19 mouse cellular contexts compared by ENCODE assay signal in the genomic region with DNA sequence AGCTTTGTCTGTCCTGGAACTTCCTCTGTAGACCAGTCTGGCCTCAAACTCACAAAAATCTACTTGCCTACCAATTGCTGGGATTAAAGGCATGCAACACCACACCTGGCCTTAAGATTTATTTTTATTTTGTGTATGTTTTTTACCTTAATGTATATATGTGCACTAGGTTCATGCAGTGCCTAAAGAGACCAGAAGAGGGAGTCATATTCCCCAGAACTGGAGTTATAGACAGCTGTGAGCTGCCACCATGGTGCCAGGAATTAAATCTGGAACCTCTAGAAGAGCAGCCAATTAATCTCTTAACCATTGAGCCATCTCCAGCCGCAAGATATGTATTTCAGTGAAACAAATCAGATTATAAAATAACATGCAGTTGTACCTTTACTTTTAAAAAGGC. TPM values are rescaled to one million over a fixed set of nuclear protein-coding genes. Genes with fewer than 3 reads are reported as not detected.
DNase-seq lines count a peak whose midpoint lies in the region; ATAC-seq and TF ChIP-seq lines count a peak whose summit lies in the region.
"Had no signal": no experiment of that assay in that cellular context is flagged by ENCODE, and none has a peak within 500 bp of the region (broad histone marks: within the 10 kb centered on the region; RNA-seq: fewer than 3 reads in every experiment).

No protein-coding gene starts in this region.

- TF ChIP-seq RAD21 in MEL (IDR thresholded peaks at IDR 0.05; ENCODE audit: low read depth, low read length) = peak; percentile 46

- H3K27ac ChIP-seq in intestine, postnatal 0 days (ENCODE audit: low read depth, low read length) = no peak overlapping the region
- H3K27ac ChIP-seq in intestine, embryonic 16.5 days (ENCODE audit: low read length) = no peak overlapping the region
- no peak overlapping the region for H3K27ac ChIP-seq in MEL (ENCODE audit: control insufficient read depth, low read depth, low read length)
- H3K27ac ChIP-seq: kidney, postnatal 0 days; liver, embryonic 12.5 days had no signal

- 0 out of 2 replicates have a peak, but pooled peaks have one; percentile 19 for TF ChIP-seq CTCF in intestine, postnatal 0 days (IDR thresholded peaks at IDR 0.05; ENCODE audit: low read depth)
- TF ChIP-seq CTCF in MEL (IDR thresholded peaks at IDR 0.05 in 2 of 3, conservative IDR thresholded peaks at IDR 0.05 in 1 of 3; ENCODE audit: control insufficient read depth in 1 of 3, insufficient read depth in 1 of 3, low read depth in 2 of 3, low read length in 3 of 3, poor library complexity in 1 of 3, severe bottlenecking in 1 of 3) = peak; percentile 10 to 57 (median 50); a peak in 4 of 6 replicates

- DNase-seq in 416B (ENCODE audit: low read depth) (peak; percentile 7), MEL (ENCODE audit: low read depth, low spot score) (peak; percentile 52)
- peak; percentile 1 for DNase-seq in mesoderm, embryonic 11.5 days (ENCODE audit: low read depth, low spot score)
- no peak for DNase-seq in layer of hippocampus, adult 9-10 months (ENCODE audit: low spot score)
- DNase-seq: adrenal gland, postnatal 14 days; cerebellum, postnatal 10 days; forebrain, postnatal 0 days; gastrocnemius, postnatal 10 days; heart, postnatal 4 days; lung, postnatal 36 days; thymus, postnatal 36 days had no signal

- no peaks in the 10 kb centered on the region for H3K4me1 ChIP-seq in intestine, postnatal 0 days (replicated peaks; ENCODE audit: control insufficient read depth, insufficient read depth, low read length)
- no peaks in the 10 kb centered on the region for H3K4me1 ChIP-seq in intestine, embryonic 16.5 days (ENCODE audit: control insufficient read depth, insufficient read depth, low read length)
- H3K4me1 ChIP-seq in MEL (ENCODE audit: control insufficient read depth in 1 of 2, insufficient read depth in 2 of 2, low read length in 2 of 2) = no peaks in the 10 kb centered on the region
- H3K4me1 ChIP-seq: liver, embryonic 12.5 days had no signal

- H3K9ac ChIP-seq in intestine, postnatal 0 days (ENCODE audit: low read depth, low read length) = no peak overlapping the region
- H3K9ac ChIP-seq in intestine, embryonic 16.5 days (ENCODE audit: low read depth, low read length) = no peak overlapping the region
- H3K9ac ChIP-seq in MEL (ENCODE audit: control insufficient read depth, low read depth, low read length, poor library complexity, severe bottlenecking) = no peak overlapping the region
- H3K9ac ChIP-seq: forebrain, postnatal 0 days; liver, embryonic 12.5 days had no signal

- TF ChIP-seq POLR2A in MEL (IDR thresholded peaks at IDR 0.05; ENCODE audit: control insufficient read depth in 1 of 2, insufficient read depth in 1 of 2, low read depth in 1 of 2, low read length in 2 of 2, poor library complexity in 1 of 2) = no peak

- H3K27me3 ChIP-seq in intestine, postnatal 0 days (replicated peaks; ENCODE audit: control insufficient read depth, insufficient read depth, low read length) = no peaks in the 10 kb centered on the region
- H3K27me3 ChIP-seq in intestine, embryonic 16.5 days (replicated peaks; ENCODE audit: control insufficient read depth, insufficient read depth, low read length) = no peaks in the 10 kb centered on the region
- H3K27me3 ChIP-seq in MEL (ENCODE audit: control insufficient read depth in 1 of 2, insufficient read depth in 2 of 2, low read length in 2 of 2) = no peaks in the 10 kb centered on the region
- H3K27me3 ChIP-seq: liver, embryonic 12.5 days had no signal

- H3K9me3 ChIP-seq in intestine, postnatal 0 days (ENCODE audit: control insufficient read depth) = no peaks in the 10 kb centered on the region
- no peaks in the 10 kb centered on the region for H3K9me3 ChIP-seq in intestine, embryonic 16.5 days (ENCODE audit: control insufficient read depth, low read length)
- no peaks in the 10 kb centered on the region for H3K9me3 ChIP-seq in MEL (replicated peaks; ENCODE audit: insufficient read depth, low read length)
- H3K9me3 ChIP-seq: liver, embryonic 12.5 days had no signal

- no peak for TF ChIP-seq EP300 in MEL (IDR thresholded peaks at IDR 0.05; ENCODE audit: low read depth in 1 of 2, low read length in 2 of 2)

- peaks cover 6% of the 10 kb centered on the region; the same call in 1 of the 2 replicates for H3K36me3 ChIP-seq in intestine, postnatal 0 days (ENCODE audit: control insufficient read depth, insufficient read depth)
- H3K36me3 ChIP-seq in intestine, embryonic 16.5 days (ENCODE audit: control insufficient read depth, insufficient read depth, low read length) = no peaks in the 10 kb centered on the region
- H3K36me3 ChIP-seq in MEL (ENCODE audit: control insufficient read depth in 1 of 2, insufficient read depth in 2 of 2, low read length in 2 of 2) = peaks cover 0 to 9% of the 10 kb centered on the region in 2 experiments; a peak in 2 of 4 replicates

- 93% methylated on average over 1 of the region's 1 CpGs for WGBS in intestine, postnatal 0 days
- 93% methylated on average over 1 of the region's 1 CpGs for WGBS in intestine, embryonic 16.5 days

- H3K4me3 ChIP-seq in intestine, postnatal 0 days (ENCODE audit: low read depth, low read length) = no peak overlapping the region
- H3K4me3 ChIP-seq in intestine, embryonic 16.5 days (ENCODE audit: low read length) = no peak overlapping the region
- no peak overlapping the region for H3K4me3 ChIP-seq in MEL (ENCODE audit: control insufficient read depth in 1 of 2, insufficient read depth in 1 of 2, low read depth in 2 of 2, low read length in 2 of 2)
- H3K4me3 ChIP-seq: liver, embryonic 12.5 days had no signal

- no peak for ATAC-seq in intestine, postnatal 0 days
- no peak for ATAC-seq in intestine, embryonic 16.5 days
- no peak for ATAC-seq in granulocyte monocyte progenitor cell, adult 5-6 weeks (replicated peaks; ENCODE audit: poor library complexity, severe bottlenecking)
- ATAC-seq: forebrain, postnatal 0 days; inflammation-experienced regulatory T-cells, adult 6 months; liver, embryonic 12.5 days had no signal

- no peak overlapping the region for H3K4me2 ChIP-seq in intestine, postnatal 0 days (replicated peaks; ENCODE audit: low read depth)
- no peak overlapping the region for H3K4me2 ChIP-seq in intestine, embryonic 16.5 days (ENCODE audit: low read depth, low read length)
- H3K4me2 ChIP-seq: heart, embryonic 11.5 days; liver, embryonic 12.5 days; midbrain, embryonic 11.5 days had no signal

- H3K79me2 ChIP-seq in MEL (ENCODE audit: control insufficient read depth, insufficient read depth, low read length, poor library complexity) = no peaks in the 10 kb centered on the region

TF ChIP-seq in MEL, 35 proteins besides CTCF, POLR2A, EP300 and RAD21:
- TF ChIP-seq HCFC1 (IDR thresholded peaks at IDR 0.05; ENCODE audit: low read depth, low read length) = no peak
- TF ChIP-seq SMC3 (IDR thresholded peaks at IDR 0.05; ENCODE audit: low read depth, low read length) = peak; percentile 49

RNA-seq across cellular contexts. Expression of a gene that starts 54.7 kb away (rescaled TPM):
- 7.5 and 7.9 TPM in 2 replicates for polyA plus RNA-seq in intestine, postnatal 0 days (2015; fragmentation: Nextera tagmentation; extraction: Ambion mirVana)
- 11.3 and 11.5 TPM in 2 replicates for polyA plus RNA-seq in intestine, embryonic 16.5 days (2015; fragmentation: Nextera tagmentation; extraction: Ambion mirVana)
- total RNA-seq in MEL (2012; rRNA removed) = 13.6 and 15.7 TPM in 2 replicates
- polyA plus RNA-seq in MEL (2012; ENCODE audit: insufficient read depth in 1 of 2, insufficient read length in 2 of 2, low read depth in 1 of 2, low replicate concordance in 2 of 2, missing spikeins in 1 of 2) = 100 to 1,000 TPM in 1 of 2 experiments, 10 to 100 TPM in 1; 31.8 to 132 TPM
- total RNA-seq in granulocyte monocyte progenitor cell, adult 5-6 weeks (2014; fragmentation: Nextera tagmentation) = 26.6 and 46.6 TPM in 2 replicates
- 21.9 and 22.7 TPM in 2 replicates for total RNA-seq in granulocyte monocyte progenitor cell, adult 5-6 weeks (2017)
